Mouse (Mus musculus): ENCODE measurements around the gene Inpp5f.

GRCm38 (mm10) chr7:128572030-128572429 is 39.1 kb upstream of the Inpp5f start:
- TF ChIP-seq GATA1 (IDR thresholded peaks at IDR 0.05; ENCODE audit: borderline replicate concordance, low read length), result no peak
- no peak for TF ChIP-seq CTCF (IDR thresholded peaks at IDR 0.05; ENCODE audit: low read depth, low read length)
- TF ChIP-seq POLR2AphosphoS5 (IDR thresholded peaks at IDR 0.05; ENCODE audit: insufficient replicate concordance, low read depth, low read length), result no peak

Data from G1E (cell line).